Mouse (Mus musculus) limb, embryonic 15.5 days (tissue): ENCODE measurements at regions not wholly inside any gene's neighbourhood (a gene's known extent, or its start where the extent isn't known, plus 50 kb on each side); places are given as distances from the start of the nearest gene placed in this dataset.
A peak's percentile ranks its signal among the peaks of the same experiment; 100 is the strongest.

ENCODE experiments used
- ATAC-seq: fragments of 200-750 bp; cut with Nextera tagmentation; 2 replicates; pipeline ENCODE4 v1.8.0; 2017; ENCODE audit warnings: low read depth, moderate TSS enrichment; ENCODE audit not compliant: insufficient number of reproducible peaks, low FRiP score, low TSS enrichment
- H3K27ac ChIP-seq: fragments of 300-500 bp; sonication (generic); 2 replicates; pipeline ENCODE4 v1.5.1; 2015; ENCODE audit warnings: moderate library complexity, mild to moderate bottlenecking, inconsistent platforms
- H3K27me3 ChIP-seq: fragments of 300-500 bp; sonication (generic); 2 replicates; pipeline ENCODE4 v1.6.1; 2015; ENCODE audit warnings: inconsistent platforms
- H3K36me3 ChIP-seq: fragments of 300-500 bp; sonication (generic); 2 replicates; pipeline ENCODE4 v1.6.1; 2015; ENCODE audit warnings: inconsistent platforms
- H3K4me1 ChIP-seq: fragments of 300-500 bp; sonication (generic); 2 replicates; pipeline ENCODE4 v1.6.1; 2015; ENCODE audit warnings: inconsistent platforms
- H3K4me2 ChIP-seq: fragments of 300-500 bp; sonication (generic); 2 replicates; pipeline ENCODE4 v1.6.1; 2015; ENCODE audit warnings: mild to moderate bottlenecking, inconsistent platforms
- H3K4me3 ChIP-seq: fragments of 300-500 bp; sonication (generic); 2 replicates; pipeline ENCODE4 v1.5.1; 2015; ENCODE audit warnings: mild to moderate bottlenecking, inconsistent platforms
- H3K9ac ChIP-seq: fragments of 300-500 bp; sonication (generic); 2 replicates; pipeline ENCODE4 v1.6.1; 2015; ENCODE audit warnings: inconsistent platforms
- H3K9me3 ChIP-seq: fragments of 300-500 bp; sonication (generic); 2 replicates; pipeline ENCODE4 v1.6.1; 2016; ENCODE audit warnings: inconsistent platforms
- WGBS: fragments of 180-500 bp; shearing (Covaris S2); methylation state at CpG from one replicate; pipeline ENCODE4 v1.1.7; 2015; 5-methylcytosine and 5-hydroxymethylcytosine counted together

DNA sequence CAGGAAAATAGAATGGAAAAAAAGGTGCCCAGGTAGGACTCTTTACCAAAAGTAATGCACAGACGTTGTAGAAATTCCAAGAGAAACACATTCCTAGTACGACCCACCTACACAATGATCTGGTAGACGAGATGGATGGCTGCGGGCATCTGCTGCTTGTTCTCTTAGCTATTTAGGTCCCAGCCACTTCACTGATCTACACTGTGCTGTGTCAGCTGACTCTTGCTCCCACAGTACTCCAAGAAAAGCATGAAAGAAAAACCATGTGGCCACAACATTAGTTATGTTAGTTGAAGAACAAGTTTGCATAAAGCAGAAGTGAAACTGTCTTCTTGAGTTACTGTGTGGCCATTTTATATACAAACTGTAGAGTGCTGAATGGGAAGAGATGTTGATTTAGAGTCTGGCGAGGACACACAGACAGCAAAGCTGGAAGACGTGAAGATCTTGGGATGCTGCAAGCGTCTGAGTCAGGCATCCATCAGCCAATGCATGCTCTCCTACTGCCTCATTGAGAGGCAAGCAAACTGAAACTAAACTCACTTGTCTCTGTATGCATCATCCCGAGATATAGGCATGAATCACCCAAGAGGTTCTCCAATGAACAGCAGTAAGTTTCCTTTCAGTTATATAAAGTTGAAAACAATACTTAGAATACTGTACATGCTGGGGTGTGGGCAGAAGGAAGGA, 626.6 kb downstream of the Dok5 start:
- Histone ChIP-seq H3K9me3 (no peaks in the 10 kb centered on the region), H3K4me2 (no peak overlapping the region), H3K27me3 (no peaks in the 10 kb centered on the region), H3K27ac (no peak overlapping the region), H3K4me3 (no peak overlapping the region), H3K4me1 (no peaks in the 10 kb centered on the region), H3K9ac (no peak overlapping the region), H3K36me3 (no peaks in the 10 kb centered on the region)
- 83% methylated on average over 8 of the region's 8 CpGs for WGBS
- no peak for ATAC-seq

DNA sequence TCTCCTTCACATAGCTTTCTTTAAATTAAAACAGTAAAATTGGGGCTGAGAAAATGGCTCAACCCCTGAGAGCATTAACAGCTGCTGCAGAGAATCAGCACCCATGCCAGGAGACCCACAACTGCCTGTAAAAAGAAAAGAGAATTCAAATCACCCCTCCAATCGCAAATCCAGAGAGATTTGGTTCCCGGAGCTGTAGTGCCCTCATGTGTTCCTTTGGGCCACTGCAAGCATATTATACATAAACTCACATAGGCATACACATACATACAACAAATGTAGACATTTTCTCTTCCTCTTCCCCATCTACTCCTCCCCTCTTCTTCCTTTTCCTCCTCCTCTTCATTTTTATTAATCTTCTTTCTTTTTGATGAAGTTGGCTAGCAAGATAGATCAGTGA, 616.5 kb downstream of the Dok5 start:
- no peak for ATAC-seq
- no peak overlapping the region for H3K4me3 ChIP-seq
- no peaks in the 10 kb centered on the region for H3K27me3 ChIP-seq
- no peak overlapping the region for H3K27ac ChIP-seq
- H3K36me3 ChIP-seq: no peaks in the 10 kb centered on the region
- H3K9ac ChIP-seq: no peak overlapping the region
- no peaks in the 10 kb centered on the region for H3K4me1 ChIP-seq
- 83% methylated on average over 2 of the region's 2 CpGs for WGBS
- H3K4me2 ChIP-seq: no peak overlapping the region
- H3K9me3 ChIP-seq: no peaks in the 10 kb centered on the region

DNA sequence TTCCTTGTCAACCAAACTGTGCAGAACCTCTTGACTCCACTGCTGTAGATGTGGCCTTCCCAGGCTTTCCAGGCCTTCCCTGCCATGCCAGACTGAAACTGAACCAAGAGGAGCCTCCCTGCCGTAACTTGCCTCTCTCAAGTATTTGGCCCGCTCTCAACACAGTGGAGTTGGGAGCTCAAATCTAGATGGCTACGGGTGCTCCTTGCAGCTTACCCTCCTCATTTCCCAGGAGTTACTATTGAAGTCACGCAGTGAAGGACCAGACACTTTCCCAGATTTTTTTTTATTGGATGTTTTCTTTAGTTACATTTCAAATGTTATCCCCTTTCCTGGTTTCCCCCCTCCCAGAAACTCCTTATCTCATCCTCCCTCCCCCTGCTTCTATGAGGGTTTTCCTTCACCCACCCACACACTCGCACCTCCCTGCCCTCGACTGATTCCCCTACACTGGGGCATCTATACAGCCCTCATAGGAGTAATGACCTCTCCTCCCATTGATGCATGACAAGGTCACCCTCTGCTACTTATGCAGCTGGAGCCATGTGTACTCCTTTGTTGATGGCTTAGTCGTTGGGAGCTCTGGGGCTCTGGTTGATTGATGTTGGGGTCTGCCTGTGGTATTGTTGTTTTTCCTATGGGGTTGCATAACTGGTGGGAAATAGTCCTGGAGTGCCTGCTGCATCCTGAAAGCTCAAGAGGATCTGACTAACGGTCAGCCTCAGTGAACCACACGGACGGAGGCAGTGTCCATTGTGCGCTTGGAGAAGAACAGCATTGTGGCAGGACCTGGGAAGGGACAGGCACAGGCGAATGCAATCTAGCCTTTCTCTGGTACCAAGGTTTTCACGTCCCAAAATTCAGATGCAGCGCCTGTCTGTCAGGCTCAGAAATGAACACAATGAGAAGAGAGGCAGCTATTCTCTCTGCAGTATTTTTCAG, 602.5 kb downstream of the Dok5 start:
- Histone ChIP-seq H3K36me3 (no peaks in the 10 kb centered on the region), H3K9ac (no peak overlapping the region), H3K27ac (no peak overlapping the region), H3K9me3 (no peaks in the 10 kb centered on the region), H3K4me1 (no peaks in the 10 kb centered on the region), H3K4me2 (no peak overlapping the region), H3K27me3 (no peaks in the 10 kb centered on the region), H3K4me3 (no peak overlapping the region)
- 80% methylated on average over 14 of the region's 14 CpGs for WGBS
- no peak for ATAC-seq

DNA sequence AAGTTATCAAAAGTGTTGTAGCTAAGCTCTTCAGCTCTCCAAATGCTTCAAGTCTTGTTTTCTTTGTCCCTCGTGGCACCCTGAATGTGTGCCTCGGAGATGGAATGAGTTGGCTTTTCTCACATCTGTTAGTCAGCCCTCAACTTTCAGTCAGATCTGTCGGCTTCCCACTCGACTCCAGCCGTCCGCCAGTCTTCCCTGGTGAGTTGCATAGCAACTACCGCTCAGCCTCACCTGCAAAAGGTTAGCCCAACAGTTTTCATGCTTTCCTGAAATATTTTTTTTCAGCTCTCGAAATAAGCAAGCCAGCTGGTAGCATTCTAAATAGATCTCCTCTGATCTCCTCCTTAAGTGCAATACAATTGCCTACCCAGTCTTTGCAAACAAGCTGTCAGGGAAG, 601.2 kb downstream of the Dok5 start:
- H3K27me3 ChIP-seq: no peaks in the 10 kb centered on the region
- H3K4me2 ChIP-seq: no peak overlapping the region
- no peak overlapping the region for H3K27ac ChIP-seq
- no peak overlapping the region for H3K4me3 ChIP-seq
- H3K9ac ChIP-seq: no peak overlapping the region
- H3K36me3 ChIP-seq: no peaks in the 10 kb centered on the region
- no peaks in the 10 kb centered on the region for H3K9me3 ChIP-seq
- WGBS: 77% methylated on average over 8 of the region's 8 CpGs
- ATAC-seq: no peak
- H3K4me1 ChIP-seq: no peaks in the 10 kb centered on the region

DNA sequence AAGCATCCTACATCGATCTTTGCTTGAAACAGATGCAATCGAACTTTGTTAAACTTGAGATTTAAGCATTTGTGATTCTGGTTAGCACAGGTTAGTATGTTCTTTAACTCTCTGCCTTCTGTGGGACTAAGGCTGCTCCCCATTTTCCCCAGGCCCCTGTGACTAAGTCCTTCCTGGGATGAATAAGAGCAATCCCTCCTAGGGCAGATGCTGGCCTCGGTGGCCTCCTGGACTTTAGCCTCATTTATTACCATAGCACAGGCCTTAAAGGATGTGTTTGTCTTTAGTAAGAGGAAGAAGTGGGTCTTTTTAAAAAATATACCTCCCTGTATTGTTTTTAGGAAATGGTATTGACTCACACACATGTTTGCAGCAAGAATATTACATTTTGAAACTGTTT, 599.9 kb downstream of the Dok5 start:
- Histone ChIP-seq H3K4me3 (no peak overlapping the region), H3K9ac (no peak overlapping the region), H3K4me2 (no peak overlapping the region), H3K27ac (no peak overlapping the region), H3K27me3 (no peaks in the 10 kb centered on the region), H3K4me1 (no peaks in the 10 kb centered on the region), H3K36me3 (no peaks in the 10 kb centered on the region), H3K9me3 (no peaks in the 10 kb centered on the region)
- no peak for ATAC-seq
- 94% methylated on average over 3 of the region's 3 CpGs for WGBS

DNA sequence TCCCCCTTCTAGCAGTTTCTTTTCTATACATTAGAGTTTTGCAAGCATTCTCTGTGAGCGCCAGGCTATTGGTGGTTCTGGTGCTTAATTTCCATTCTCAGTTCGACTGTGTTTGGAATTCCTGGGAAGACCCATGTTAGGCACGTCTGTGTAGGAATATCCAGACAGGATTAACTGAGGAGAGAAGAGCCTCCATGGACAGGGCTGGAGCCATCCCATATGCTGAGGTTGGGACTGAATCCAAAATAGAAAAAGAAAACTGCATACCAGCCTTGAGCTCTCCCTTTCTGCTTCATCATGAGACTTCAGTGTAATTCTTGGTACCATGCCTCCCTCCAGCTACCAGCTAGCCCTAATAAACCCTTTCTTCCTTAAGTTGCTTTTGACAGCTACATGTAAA, 595.3 kb downstream of the Dok5 start:
- Histone ChIP-seq H3K4me3 (no peak overlapping the region), H3K27ac (no peak overlapping the region), H3K4me1 (no peaks in the 10 kb centered on the region), H3K4me2 (no peak overlapping the region), H3K36me3 (no peaks in the 10 kb centered on the region), H3K27me3 (no peaks in the 10 kb centered on the region), H3K9me3 (no peaks in the 10 kb centered on the region), H3K9ac (no peak overlapping the region)
- ATAC-seq: no peak
- 48% methylated on average over 3 of the region's 3 CpGs for WGBS

DNA sequence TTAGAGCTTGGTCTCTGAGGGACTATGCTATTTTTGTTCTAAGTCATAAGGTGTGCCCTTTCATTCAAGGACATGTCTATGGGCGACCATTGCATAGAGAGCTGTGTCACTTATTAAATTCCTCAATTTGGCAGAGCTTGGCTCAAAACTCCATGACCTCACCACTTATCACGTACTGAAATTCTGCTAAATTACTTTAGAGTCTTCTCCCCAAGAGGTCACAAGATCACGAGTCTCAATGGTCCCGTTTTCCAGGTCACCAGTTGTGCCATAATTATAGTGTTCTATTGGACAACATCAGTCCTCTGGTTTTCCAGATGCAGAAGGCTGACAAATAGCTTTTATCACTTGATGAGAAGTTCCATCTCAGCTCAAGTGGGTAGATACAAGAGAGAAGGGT, 576.9 kb downstream of the Dok5 start:
- no peak overlapping the region for H3K4me3 ChIP-seq
- H3K27me3 ChIP-seq: no peaks in the 10 kb centered on the region
- 0 out of 2 replicates have a peak, but pooled peaks cover 3% of the 10 kb centered on the region for H3K4me1 ChIP-seq
- no peaks in the 10 kb centered on the region for H3K36me3 ChIP-seq
- no peak for ATAC-seq
- H3K27ac ChIP-seq: no peak overlapping the region
- H3K9me3 ChIP-seq: no peaks in the 10 kb centered on the region
- no peak overlapping the region for H3K4me2 ChIP-seq
- no peak overlapping the region for H3K9ac ChIP-seq
- WGBS: 72% methylated on average over 4 of the region's 4 CpGs

DNA sequence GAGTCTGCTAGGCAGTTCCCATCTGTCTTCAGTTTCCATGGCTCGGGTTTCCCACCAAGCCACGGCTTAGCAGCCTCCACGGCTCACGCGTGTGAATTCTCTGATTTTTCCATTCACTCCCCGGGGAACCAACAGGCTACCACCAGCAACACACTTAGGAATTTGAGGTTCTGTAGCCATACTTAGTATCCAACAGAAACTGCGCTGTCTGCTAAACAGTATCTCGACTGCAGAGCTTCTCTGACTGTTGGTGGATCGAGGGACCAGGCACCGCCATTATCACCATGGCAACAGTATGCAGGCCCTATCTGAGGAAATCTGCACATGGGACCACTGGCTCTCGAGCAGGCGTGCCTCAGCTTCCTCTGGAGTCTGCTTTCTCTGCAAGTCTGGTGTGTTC, 574.4 kb downstream of the Dok5 start:
- ATAC-seq: no peak
- Histone ChIP-seq H3K4me1 (0 out of 2 replicates have a peak, but pooled peaks cover 3% of the 10 kb centered on the region), H3K9ac (no peak overlapping the region), H3K9me3 (no peaks in the 10 kb centered on the region), H3K4me3 (no peak overlapping the region), H3K36me3 (no peaks in the 10 kb centered on the region), H3K27me3 (no peaks in the 10 kb centered on the region), H3K4me2 (0 out of 2 replicates have a peak overlapping the region, but pooled peaks have one; percentile 5), H3K27ac (no peak overlapping the region)
- 39% methylated on average over 12 of the region's 12 CpGs for WGBS

DNA sequence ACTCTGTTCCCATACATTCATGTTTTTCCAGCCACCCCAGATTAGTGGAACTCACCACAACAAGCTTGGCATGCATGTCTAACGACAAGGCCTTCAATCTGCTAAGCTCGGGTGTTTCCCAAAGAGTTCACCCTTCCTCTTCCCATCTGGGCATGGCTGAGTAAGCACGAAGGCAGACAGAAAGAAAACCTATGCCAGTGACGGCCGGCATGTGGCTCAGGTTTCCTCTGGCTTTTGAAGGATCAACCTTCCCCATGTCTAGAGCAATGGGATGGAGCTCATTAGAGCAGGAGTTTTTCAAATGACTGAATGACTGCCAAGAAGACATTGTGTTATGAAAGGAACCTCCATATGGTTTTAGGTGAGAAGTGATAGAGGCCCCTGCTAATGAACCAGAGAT, 566.9 kb downstream of the Dok5 start:
- WGBS: 36% methylated on average over 5 of the region's 5 CpGs
- no peak overlapping the region for H3K27ac ChIP-seq

DNA sequence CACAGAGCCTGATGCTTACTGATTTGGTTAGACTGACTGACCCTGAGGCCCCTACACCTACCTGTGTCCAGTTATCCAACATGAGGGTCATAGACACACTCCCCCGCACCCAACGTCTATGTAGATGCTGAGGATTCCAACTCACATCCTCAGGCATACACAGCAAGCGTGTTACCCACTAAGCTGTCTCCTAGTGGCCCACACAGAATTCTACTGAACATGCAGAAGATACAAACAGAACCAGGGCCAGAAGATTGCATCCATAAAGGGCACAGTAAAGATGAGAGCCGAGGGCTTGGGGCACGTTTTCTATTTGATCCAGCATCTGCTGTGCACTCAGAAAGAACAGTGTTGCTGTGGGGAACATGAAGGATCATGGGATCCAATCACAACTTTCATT, 564.0 kb downstream of the Dok5 start:
- H3K4me3 ChIP-seq: no peak overlapping the region
- H3K27ac ChIP-seq: no peak overlapping the region
- no peaks in the 10 kb centered on the region for H3K4me1 ChIP-seq
- no peak overlapping the region for H3K4me2 ChIP-seq
- WGBS: 83% methylated on average over 5 of the region's 5 CpGs
- no peak overlapping the region for H3K9ac ChIP-seq
- H3K9me3 ChIP-seq: no peaks in the 10 kb centered on the region
- H3K36me3 ChIP-seq: no peaks in the 10 kb centered on the region
- H3K27me3 ChIP-seq: no peaks in the 10 kb centered on the region
- ATAC-seq: no peak

More for the DNA sequence above, 566.9 kb downstream of the Dok5 start:
- no peak for ATAC-seq
- Histone ChIP-seq H3K4me2 (no peak overlapping the region), H3K4me1 (no peaks in the 10 kb centered on the region), H3K27me3 (no peaks in the 10 kb centered on the region), H3K9ac (no peak overlapping the region), H3K9me3 (no peaks in the 10 kb centered on the region), H3K4me3 (no peak overlapping the region), H3K36me3 (no peaks in the 10 kb centered on the region)

DNA sequence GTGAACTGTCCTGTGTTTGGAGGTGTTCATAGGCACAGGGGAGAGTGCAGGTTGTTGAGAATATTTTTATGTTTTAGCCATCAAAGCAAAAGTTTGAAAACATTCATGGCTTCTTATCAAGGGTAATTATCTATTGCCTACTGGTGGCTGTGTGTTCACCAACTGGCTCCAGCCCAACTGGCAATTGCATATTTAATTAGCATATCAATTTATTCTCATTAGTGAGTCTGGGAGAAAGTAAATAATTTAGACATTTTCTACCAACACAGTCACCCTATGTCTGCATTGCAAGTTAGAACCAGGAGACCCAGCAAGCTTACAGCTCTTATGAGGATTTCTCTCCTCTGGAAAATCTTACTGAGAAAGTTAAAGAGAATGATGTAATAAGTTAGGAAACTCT, 561.0 kb downstream of the Dok5 start:
- ATAC-seq: no peak
- Histone ChIP-seq H3K9me3 (no peaks in the 10 kb centered on the region), H3K27ac (no peak overlapping the region)

DNA sequence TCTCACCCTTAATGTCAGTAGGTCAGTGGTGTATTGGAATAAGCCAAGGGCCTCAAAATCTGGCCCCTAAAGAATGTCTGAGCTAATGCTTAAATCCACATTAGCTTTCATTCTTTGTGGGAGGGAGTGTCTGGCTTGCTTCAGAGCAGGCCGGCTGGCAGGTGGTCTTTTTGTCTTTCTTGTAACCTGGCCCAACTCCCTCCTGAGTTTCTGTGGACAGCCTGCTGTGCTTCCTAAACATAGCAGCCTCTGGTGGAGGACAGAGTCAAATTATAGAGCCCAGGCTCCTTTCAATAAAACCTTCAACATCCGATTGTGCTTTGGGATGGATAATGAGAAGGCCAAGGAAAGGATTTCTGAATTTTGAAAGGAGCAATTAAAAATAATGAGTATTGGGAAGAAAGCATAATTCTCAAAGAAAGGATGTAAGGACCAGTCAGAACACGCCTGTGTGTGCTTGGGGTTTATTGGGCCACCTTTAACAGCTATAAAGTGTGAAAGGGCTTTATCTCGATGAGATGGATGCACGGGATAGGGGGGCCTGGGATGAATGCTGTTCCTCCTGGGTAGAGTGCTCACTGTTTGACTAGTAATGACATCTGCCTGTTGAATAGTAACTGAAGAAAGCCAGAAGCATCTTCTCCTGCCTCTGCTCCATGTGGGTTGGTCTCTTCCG, 554.2 kb downstream of the Dok5 start:
- ATAC-seq: no peak
- H3K27me3 ChIP-seq: no peaks in the 10 kb centered on the region
- no peaks in the 10 kb centered on the region for H3K36me3 ChIP-seq
- no peak overlapping the region for H3K27ac ChIP-seq
- no peak overlapping the region for H3K4me3 ChIP-seq
- no peaks in the 10 kb centered on the region for H3K4me1 ChIP-seq
- H3K4me2 ChIP-seq: no peak overlapping the region
- WGBS: 21% methylated on average over 6 of the region's 6 CpGs
- no peak overlapping the region for H3K9ac ChIP-seq
- H3K9me3 ChIP-seq: no peaks in the 10 kb centered on the region

More for the DNA sequence above, 561.0 kb downstream of the Dok5 start:
- Histone ChIP-seq H3K4me3 (no peak overlapping the region), H3K9ac (no peak overlapping the region), H3K27me3 (no peaks in the 10 kb centered on the region), H3K4me2 (no peak overlapping the region), H3K36me3 (no peaks in the 10 kb centered on the region), H3K4me1 (no peaks in the 10 kb centered on the region)
